Mouse (Mus musculus) neutrophil, adult 59 days (primary cell): ENCODE results near the gene Tdrd3. TPM values are rescaled to one million over a fixed set of nuclear protein-coding genes. Genes with fewer than 3 reads are reported as not detected.

ENCODE experiments used
- total RNA-seq, 2 experiments: library from RNA; stranded (reverse); gene quantifications; 1 replicate in 1 of 2; 2 replicates in 1 of 2; pipeline ENCODE4 v1.2.4; 2023

Tdrd3 gene
- 1 to 10 TPM; 7.3 to 8.2 TPM for total RNA-seq

GRCm38 (mm10) chr14:87415808-87416721, at the start of gene Tdrd3:
Gene Tdrd3, plus strand, starts transcription at chr14:87416639.

